Mouse (Mus musculus): ENCODE measurements around the gene Slc15a1.

DNA sequence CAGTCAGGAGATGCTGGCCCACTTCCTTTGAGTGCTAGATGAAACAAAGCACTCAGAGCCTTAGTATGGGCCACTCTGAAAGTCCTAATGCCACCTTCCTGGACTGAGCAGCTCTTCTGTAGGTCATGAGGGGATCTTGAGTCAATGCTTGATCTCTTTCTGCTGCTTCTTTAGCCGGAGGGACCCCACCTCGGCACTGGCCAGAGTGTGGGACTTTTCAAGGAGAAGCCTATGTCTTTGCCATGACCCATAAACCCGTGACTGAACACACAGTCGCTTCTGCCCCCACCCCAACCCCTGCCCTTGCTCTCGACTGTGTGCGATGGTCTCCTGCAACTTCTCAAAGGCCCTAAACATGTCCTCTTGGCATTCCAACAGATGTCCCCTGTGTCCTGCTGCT lies 52.8 kb downstream of the Slc15a1 start:
- TF ChIP-seq CTCF (IDR thresholded peaks at IDR 0.05; ENCODE audit: borderline replicate concordance, extremely low read depth, insufficient read depth, insufficient read length) (no peak), POLR2A (IDR thresholded peaks at IDR 0.05; ENCODE audit: borderline replicate concordance, extremely low read depth, insufficient read depth, insufficient read length, poor library complexity, severe bottlenecking) (no peak)

All from brain, embryonic 14.5 days (tissue).